In genomic region chr12:85373591-85374560, GRCm38 (mm10) we compare ENCODE assay signal across 8 mouse cellular contexts. TPM values are rescaled to one million over a fixed set of nuclear protein-coding genes. Genes with fewer than 3 reads are reported as not detected.
DNase-seq lines count a peak whose midpoint lies in the region; ATAC-seq lines count a peak whose summit lies in the region.

No protein-coding gene starts in this region.

- H3K27ac ChIP-seq in embryonic facial prominence, embryonic 13.5 days: peak overlapping the region; percentile 86
- H3K27ac ChIP-seq in liver, embryonic 13.5 days: peak overlapping the region; percentile 87

- H3K9me3 ChIP-seq in embryonic facial prominence, embryonic 13.5 days: no peaks in the 10 kb centered on the region
- H3K9me3 ChIP-seq in liver, embryonic 13.5 days (replicated peaks): no peaks in the 10 kb centered on the region

- peak overlapping the region; percentile 93 for H3K9ac ChIP-seq in embryonic facial prominence, embryonic 13.5 days
- peak overlapping the region; percentile 87 for H3K9ac ChIP-seq in liver, embryonic 13.5 days

- H3K4me1 ChIP-seq in embryonic facial prominence, embryonic 13.5 days: peaks cover 22% of the 10 kb centered on the region
- peaks cover 54% of the 10 kb centered on the region for H3K4me1 ChIP-seq in liver, embryonic 13.5 days (replicated peaks)

- H3K36me3 ChIP-seq in embryonic facial prominence, embryonic 13.5 days: no peaks in the 10 kb centered on the region
- H3K36me3 ChIP-seq in liver, embryonic 13.5 days: no peaks in the 10 kb centered on the region
- no peaks in the 10 kb centered on the region for H3K36me3 ChIP-seq in splenic B cell, adult 2 months (ENCODE audit: control insufficient read depth, insufficient read depth, low read length, poor library complexity, severe bottlenecking)

- H3K27me3 ChIP-seq in embryonic facial prominence, embryonic 13.5 days: no peaks in the 10 kb centered on the region
- H3K27me3 ChIP-seq in liver, embryonic 13.5 days: no peaks in the 10 kb centered on the region
- no peaks in the 10 kb centered on the region for H3K27me3 ChIP-seq in splenic B cell, adult 2 months (ENCODE audit: control insufficient read depth, insufficient read depth, low read length, poor library complexity, severe bottlenecking)

- H3K4me3 ChIP-seq in embryonic facial prominence, embryonic 13.5 days: peak overlapping the region; percentile 81
- H3K4me3 ChIP-seq in liver, embryonic 13.5 days (replicated peaks): peak overlapping the region; percentile 81

- under 1% methylated on average over 50 of the region's 53 CpGs for WGBS in embryonic facial prominence, embryonic 13.5 days
- under 1% methylated on average over 49 of the region's 53 CpGs for WGBS in liver, embryonic 13.5 days (ENCODE audit: insufficient replicate concordance)

- peak; percentile 81 to 83 for DNase-seq in B cell, adult 2 months
- peak; percentile 86 to 90 for DNase-seq in adrenal gland, postnatal 36 days
- peak; percentile 67 to 68 for DNase-seq in heart, adult 9 months (ENCODE audit: low spot score in 2 of 2)
- DNase-seq in kidney, adult 9 months: peak; percentile 77
- DNase-seq in liver, embryonic 13.5 days: peak; percentile 75
- DNase-seq in naive thymus-derived CD4-positive, alpha-beta T cell, adult 2 months (ENCODE audit: low read depth): peak; percentile 83
- DNase-seq in splenic B cell, adult 2 months (ENCODE audit: low read depth, low spot score): peak; percentile 76

- ATAC-seq in embryonic facial prominence, embryonic 13.5 days (ENCODE audit: insufficient number of reproducible peaks, insufficient read depth, low FRiP score, low TSS enrichment, low read depth): peak; percentile 82
- peak; percentile 91 for ATAC-seq in liver, embryonic 13.5 days (ENCODE audit: low read depth)

- H3K4me2 ChIP-seq in embryonic facial prominence, embryonic 13.5 days: peak overlapping the region; percentile 77
- peak overlapping the region; percentile 67 for H3K4me2 ChIP-seq in liver, embryonic 13.5 days

RNA-seq across cellular contexts. Expression of gene Tmed10, which starts 0.8 kb away (rescaled TPM):
- total RNA-seq in adrenal gland, postnatal 36 days (2021): 100 to 1,000 TPM; 291 to 336 TPM
- polyA plus RNA-seq in embryonic facial prominence, embryonic 13.5 days (2015; fragmentation: Nextera tagmentation; extraction: Ambion mirVana): 298 and 306 TPM in 2 replicates
- polyA plus RNA-seq in liver, embryonic 13.5 days (2015; fragmentation: Nextera tagmentation; extraction: Ambion mirVana): 175 and 191 TPM in 2 replicates

RNA-seq across cellular contexts. Expression of gene Nek9, which starts 34.7 kb away (rescaled TPM):
- 10 to 100 TPM; 91.1 to 94.2 TPM for total RNA-seq in adrenal gland, postnatal 36 days (2021)
- 26.4 and 28.7 TPM in 2 replicates for polyA plus RNA-seq in embryonic facial prominence, embryonic 13.5 days (2015; fragmentation: Nextera tagmentation; extraction: Ambion mirVana)
- 5.0 and 6.1 TPM in 2 replicates for polyA plus RNA-seq in liver, embryonic 13.5 days (2015; fragmentation: Nextera tagmentation; extraction: Ambion mirVana)

Comparison
In these comparisons a context has a peak if more than half of its experiments do, and no peak if none do; other contexts are left out.
1. Peak in every context shown above with its lines: DNase-seq, ATAC-seq, H3K4me3 ChIP-seq and H3K27ac ChIP-seq.